Mouse (Mus musculus): Measurements from ENCODE around the gene Tdo2. TPM values are rescaled to one million over a fixed set of nuclear protein-coding genes. Genes with fewer than 3 reads are reported as not detected.

Gene Tdo2
- polyA plus RNA-seq, 1 experiment from 2014 or later: 0.30 TPM

GRCm38 (mm10) chr3:81943097-81943496 lies 32.9 kb downstream of the Tdo2 start:
- no peak overlapping the region for H3K4me3 ChIP-seq (ENCODE audit: control insufficient read depth in 1 of 2, insufficient read depth in 1 of 2, low read depth in 1 of 2, low read length in 2 of 2)
- WGBS: 89% methylated on average over 3 of the region's 3 CpGs
- H3K27ac ChIP-seq (replicated peaks in 1 of 2; ENCODE audit: control insufficient read depth in 1 of 2, insufficient read depth in 1 of 2, low read depth in 2 of 2, low read length in 2 of 2): no peak overlapping the region
- peaks cover 0 to 7% of the 10 kb centered on the region in 2 experiments; a peak in 1 of 4 replicates for H3K4me1 ChIP-seq (ENCODE audit: control insufficient read depth in 2 of 2, insufficient read depth in 2 of 2, low read length in 2 of 2)
- no peak overlapping the region for H3K4me2 ChIP-seq (ENCODE audit: low read length)
- H3K9ac ChIP-seq (ENCODE audit: low read length): no peak overlapping the region
- H3K9me3 ChIP-seq (ENCODE audit: control insufficient read depth, low read length): no peaks in the 10 kb centered on the region
- H3K27me3 ChIP-seq (ENCODE audit: control insufficient read depth, insufficient read depth, low read length): no peaks in the 10 kb centered on the region
- ATAC-seq (ENCODE audit: insufficient number of reproducible peaks, insufficient read depth, low FRiP score, low read depth): no peak
- no peaks in the 10 kb centered on the region for H3K36me3 ChIP-seq (ENCODE audit: control insufficient read depth, insufficient read depth, low read length)

- Histone ChIP-seq H3K27me3 (ENCODE audit: control insufficient read depth, insufficient read depth, low read length) (no peaks in the 10 kb centered on the region), H3K9ac (ENCODE audit: low read length) (no peak overlapping the region), H3K9me3 (ENCODE audit: control insufficient read depth, low read length) (no peaks in the 10 kb centered on the region), H3K4me3 (ENCODE audit: control insufficient read depth in 1 of 2, insufficient read depth in 1 of 2, low read depth in 1 of 2, low read length in 2 of 2) (no peak overlapping the region), H3K27ac (replicated peaks in 1 of 2; ENCODE audit: control insufficient read depth in 1 of 2, insufficient read depth in 1 of 2, low read depth in 2 of 2, low read length in 2 of 2) (no peak overlapping the region), H3K4me1 (ENCODE audit: control insufficient read depth in 2 of 2, insufficient read depth in 2 of 2, low read length in 2 of 2) (peaks cover 0 to 7% of the 10 kb centered on the region in 2 experiments; a peak in 1 of 4 replicates), H3K4me2 (ENCODE audit: low read length) (no peak overlapping the region), H3K36me3 (ENCODE audit: control insufficient read depth, insufficient read depth, low read length) (no peaks in the 10 kb centered on the region)
- WGBS: 78% methylated on average over 3 of the region's 3 CpGs
- ATAC-seq (ENCODE audit: insufficient number of reproducible peaks, insufficient read depth, low FRiP score, low read depth): no peak
These were observed 33.7 kb downstream of the Tdo2 start for GRCm38 (mm10) chr3:81942341-81942740.

DNA sequence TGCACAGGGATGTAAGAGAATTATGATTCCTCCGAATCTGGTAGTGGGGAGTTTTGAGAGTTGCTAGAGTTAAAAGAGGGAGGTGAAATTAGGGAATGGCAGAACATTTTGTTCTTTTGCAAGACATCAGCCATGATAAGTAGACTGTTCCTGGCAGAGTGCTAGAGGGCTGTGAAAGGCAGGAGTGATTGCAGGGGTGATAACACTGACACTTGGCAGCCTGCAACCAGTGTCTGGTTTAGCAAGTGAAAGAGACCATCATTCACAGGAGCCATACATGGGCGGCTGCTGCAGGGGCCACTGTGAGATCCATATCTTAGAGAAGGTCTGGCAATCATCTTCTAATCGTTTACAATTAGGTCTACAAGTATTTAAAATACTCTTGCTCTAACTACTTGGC lies 37.1 kb downstream of the Tdo2 start:
- ATAC-seq (ENCODE audit: insufficient number of reproducible peaks, insufficient read depth, low FRiP score, low read depth): no peak
- Histone ChIP-seq H3K4me3 (ENCODE audit: control insufficient read depth in 1 of 2, insufficient read depth in 1 of 2, low read depth in 1 of 2, low read length in 2 of 2) (no peak overlapping the region), H3K27me3 (ENCODE audit: control insufficient read depth, insufficient read depth, low read length) (no peaks in the 10 kb centered on the region), H3K4me1 (ENCODE audit: control insufficient read depth in 2 of 2, insufficient read depth in 2 of 2, low read length in 2 of 2) (peaks cover 0 to 12% of the 10 kb centered on the region in 2 experiments; a peak in 2 of 4 replicates), H3K9me3 (ENCODE audit: control insufficient read depth, low read length) (no peaks in the 10 kb centered on the region), H3K9ac (ENCODE audit: low read length) (no peak overlapping the region), H3K4me2 (ENCODE audit: low read length) (no peak overlapping the region), H3K36me3 (ENCODE audit: control insufficient read depth, insufficient read depth, low read length) (no peaks in the 10 kb centered on the region), H3K27ac (replicated peaks in 1 of 2; ENCODE audit: control insufficient read depth in 1 of 2, insufficient read depth in 1 of 2, low read depth in 2 of 2, low read length in 2 of 2) (no peak overlapping the region)
- 31% methylated on average over 3 of the region's 3 CpGs for WGBS

- Histone ChIP-seq H3K9ac (ENCODE audit: low read length) (no peak overlapping the region), H3K27me3 (ENCODE audit: control insufficient read depth, insufficient read depth, low read length) (no peaks in the 10 kb centered on the region), H3K9me3 (ENCODE audit: control insufficient read depth, low read length) (no peaks in the 10 kb centered on the region), H3K27ac (replicated peaks in 1 of 2; ENCODE audit: control insufficient read depth in 1 of 2, insufficient read depth in 1 of 2, low read depth in 2 of 2, low read length in 2 of 2) (0 out of 4 replicates have a peak overlapping the region, but pooled peaks of 1 of the 2 experiments have one; percentile 91), H3K36me3 (ENCODE audit: control insufficient read depth, insufficient read depth, low read length) (no peaks in the 10 kb centered on the region), H3K4me2 (ENCODE audit: low read length) (peak overlapping the region; percentile 58), H3K4me1 (ENCODE audit: control insufficient read depth in 2 of 2, insufficient read depth in 2 of 2, low read length in 2 of 2) (peaks cover 0 to 9% of the 10 kb centered on the region in 2 experiments; a peak in 2 of 4 replicates), H3K4me3 (ENCODE audit: control insufficient read depth in 1 of 2, insufficient read depth in 1 of 2, low read depth in 1 of 2, low read length in 2 of 2) (no peak overlapping the region)
- 73% methylated on average over 4 of the region's 4 CpGs for WGBS
- no peak for ATAC-seq (ENCODE audit: insufficient number of reproducible peaks, insufficient read depth, low FRiP score, low read depth)
These were observed 42.7 kb downstream of the Tdo2 start for GRCm38 (mm10) chr3:81933348-81933747.

GRCm38 (mm10) chr3:81932141-81933101 lies 43.6 kb downstream of the Tdo2 start, which contains the start of gene Ctso:
Gene Ctso, plus strand, starts transcription at chr3:81932601.
- Histone ChIP-seq H3K4me2 (ENCODE audit: low read length) (peak within 1 kb of the TSS; percentile 58), H3K36me3 (ENCODE audit: control insufficient read depth, insufficient read depth, low read length) (no peaks in the 10 kb centered on the region), H3K9me3 (ENCODE audit: control insufficient read depth, low read length) (no peaks in the 10 kb centered on the region), H3K4me1 (ENCODE audit: control insufficient read depth in 2 of 2, insufficient read depth in 2 of 2, low read length in 2 of 2) (peaks cover 0 to 9% of the 10 kb centered on the region in 2 experiments; a peak in 2 of 4 replicates), H3K27ac (replicated peaks in 1 of 2; ENCODE audit: control insufficient read depth in 1 of 2, insufficient read depth in 1 of 2, low read depth in 2 of 2, low read length in 2 of 2) (peak within 1 kb of the TSS; percentile 91 to 96), H3K9ac (ENCODE audit: low read length) (peak within 1 kb of the TSS; percentile 92), H3K4me3 (ENCODE audit: control insufficient read depth in 1 of 2, insufficient read depth in 1 of 2, low read depth in 1 of 2, low read length in 2 of 2) (peak within 1 kb of the TSS; percentile 83 to 97), H3K27me3 (ENCODE audit: control insufficient read depth, insufficient read depth, low read length) (no peaks in the 10 kb centered on the region)
- 13% methylated on average over 27 of the region's 27 CpGs for WGBS
- ATAC-seq (ENCODE audit: insufficient number of reproducible peaks, insufficient read depth, low FRiP score, low read depth): peak; percentile 86

GRCm38 (mm10) chr3:81931695-81932094 lies 44.3 kb downstream of the Tdo2 start:
- no peak overlapping the region for H3K4me2 ChIP-seq (ENCODE audit: low read length)
- H3K4me3 ChIP-seq (ENCODE audit: control insufficient read depth in 1 of 2, insufficient read depth in 1 of 2, low read depth in 1 of 2, low read length in 2 of 2): no peak overlapping the region
- 72% methylated on average over 3 of the region's 3 CpGs for WGBS
- peaks cover 0 to 9% of the 10 kb centered on the region in 2 experiments; a peak in 2 of 4 replicates for H3K4me1 ChIP-seq (ENCODE audit: control insufficient read depth in 2 of 2, insufficient read depth in 2 of 2, low read length in 2 of 2)
- no peaks in the 10 kb centered on the region for H3K9me3 ChIP-seq (ENCODE audit: control insufficient read depth, low read length)
- no peak overlapping the region for H3K27ac ChIP-seq (replicated peaks in 1 of 2; ENCODE audit: control insufficient read depth in 1 of 2, insufficient read depth in 1 of 2, low read depth in 2 of 2, low read length in 2 of 2)
- H3K9ac ChIP-seq (ENCODE audit: low read length): no peak overlapping the region
- no peaks in the 10 kb centered on the region for H3K36me3 ChIP-seq (ENCODE audit: control insufficient read depth, insufficient read depth, low read length)
- ATAC-seq (ENCODE audit: insufficient number of reproducible peaks, insufficient read depth, low FRiP score, low read depth): no peak
- no peaks in the 10 kb centered on the region for H3K27me3 ChIP-seq (ENCODE audit: control insufficient read depth, insufficient read depth, low read length)

- no peak overlapping the region for H3K4me3 ChIP-seq (ENCODE audit: control insufficient read depth in 1 of 2, insufficient read depth in 1 of 2, low read depth in 1 of 2, low read length in 2 of 2)
- no peaks in the 10 kb centered on the region for H3K36me3 ChIP-seq (ENCODE audit: control insufficient read depth, insufficient read depth, low read length)
- no peak overlapping the region for H3K9ac ChIP-seq (ENCODE audit: low read length)
- H3K27ac ChIP-seq (replicated peaks in 1 of 2; ENCODE audit: control insufficient read depth in 1 of 2, insufficient read depth in 1 of 2, low read depth in 2 of 2, low read length in 2 of 2): no peak overlapping the region
- no peak overlapping the region for H3K4me2 ChIP-seq (ENCODE audit: low read length)
- no peaks in the 10 kb centered on the region for H3K9me3 ChIP-seq (ENCODE audit: control insufficient read depth, low read length)
- H3K4me1 ChIP-seq (ENCODE audit: control insufficient read depth in 2 of 2, insufficient read depth in 2 of 2, low read length in 2 of 2): peaks cover 0 to 6% of the 10 kb centered on the region in 2 experiments; a peak in 1 of 4 replicates
- H3K27me3 ChIP-seq (ENCODE audit: control insufficient read depth, insufficient read depth, low read length): no peaks in the 10 kb centered on the region
- WGBS: 37% methylated on average over 1 of the region's 1 CpGs
- no peak for ATAC-seq (ENCODE audit: insufficient number of reproducible peaks, insufficient read depth, low FRiP score, low read depth)
These were observed 46.9 kb downstream of the Tdo2 start for GRCm38 (mm10) chr3:81929073-81929472.
